Mouse (Mus musculus) liver, embryonic 11.5 days (tissue): ENCODE results near the gene Trim15. TPM values are rescaled to one million over a fixed set of nuclear protein-coding genes. Genes with fewer than 3 reads are reported as not detected.

Source experiments
- ATAC-seq: fragments of 200-750 bp; cut with Nextera tagmentation; replicated peaks from 2 replicates; pipeline ENCODE4 v1.8.0; 2017; ENCODE audit warnings: moderate number of reproducible peaks, mild to moderate bottlenecking, moderate TSS enrichment, moderate library complexity; ENCODE audit not compliant: low FRiP score
- DNase-seq: peaks from one replicate; pipeline ENCODE4 v3.0.0-alpha.2; 2017; ENCODE audit warnings: low spot score
- H3K27ac ChIP-seq: fragments of 300-500 bp; sonication (generic); 2 replicates; pipeline ENCODE4 v1.5.1; 2014; ENCODE audit warnings: mild to moderate bottlenecking, low read depth, low read length, control low read depth
- H3K27me3 ChIP-seq: fragments of 300-500 bp; sonication (generic); replicated peaks from 2 replicates; pipeline ENCODE4 v1.6.1; 2014; ENCODE audit warnings: low read length, mixed read lengths; ENCODE audit not compliant: control insufficient read depth, insufficient read depth
- H3K36me3 ChIP-seq: fragments of 300-500 bp; sonication (generic); 2 replicates; pipeline ENCODE4 v1.6.1; 2014; ENCODE audit warnings: mild to moderate bottlenecking, low read length, moderate library complexity, mixed read lengths; ENCODE audit not compliant: control insufficient read depth, insufficient read depth
- H3K4me1 ChIP-seq: fragments of 300-500 bp; sonication (generic); replicated peaks from 2 replicates; pipeline ENCODE4 v1.6.1; 2014; ENCODE audit warnings: low read length, mixed read lengths; ENCODE audit not compliant: control insufficient read depth, insufficient read depth
- H3K4me2 ChIP-seq: fragments of 300-500 bp; sonication (generic); 2 replicates; pipeline ENCODE4 v1.6.1; 2014; ENCODE audit warnings: mild to moderate bottlenecking, control low read depth, moderate library complexity
- H3K4me3 ChIP-seq: fragments of 300-500 bp; sonication (generic); 2 replicates; pipeline ENCODE4 v1.5.1; 2014; ENCODE audit warnings: low read depth, low read length, control low read depth
- H3K9ac ChIP-seq: fragments of 300-500 bp; sonication (generic); 2 replicates; pipeline ENCODE4 v1.6.1; 2014; ENCODE audit warnings: low read depth, low read length, control low read depth
- H3K9me3 ChIP-seq: fragments of 300-500 bp; sonication (generic); 2 replicates; pipeline ENCODE4 v1.6.1; 2016; ENCODE audit warnings: low read length, inconsistent platforms, mixed read lengths; ENCODE audit not compliant: control insufficient read depth
- WGBS: fragments of 180-500 bp; shearing (Covaris S2); extraction: QIAGEN DNeasy Blood & Tissue Kit; methylation state at CpG from one replicate; pipeline ENCODE4 v1.1.7; 2014; 5-methylcytosine and 5-hydroxymethylcytosine counted together
- polyA plus RNA-seq: library from polyadenylated mRNA; unstranded; fragments of >200 nt; fragmentation: Nextera tagmentation; extraction: Ambion mirVana; gene quantifications from 2 replicates; pipeline ENCODE4 v1.2.1, GENCODE M21; 2014

Trim15 gene
- polyA plus RNA-seq, result 0.18 and 0.29 TPM in 2 replicates

DNA sequence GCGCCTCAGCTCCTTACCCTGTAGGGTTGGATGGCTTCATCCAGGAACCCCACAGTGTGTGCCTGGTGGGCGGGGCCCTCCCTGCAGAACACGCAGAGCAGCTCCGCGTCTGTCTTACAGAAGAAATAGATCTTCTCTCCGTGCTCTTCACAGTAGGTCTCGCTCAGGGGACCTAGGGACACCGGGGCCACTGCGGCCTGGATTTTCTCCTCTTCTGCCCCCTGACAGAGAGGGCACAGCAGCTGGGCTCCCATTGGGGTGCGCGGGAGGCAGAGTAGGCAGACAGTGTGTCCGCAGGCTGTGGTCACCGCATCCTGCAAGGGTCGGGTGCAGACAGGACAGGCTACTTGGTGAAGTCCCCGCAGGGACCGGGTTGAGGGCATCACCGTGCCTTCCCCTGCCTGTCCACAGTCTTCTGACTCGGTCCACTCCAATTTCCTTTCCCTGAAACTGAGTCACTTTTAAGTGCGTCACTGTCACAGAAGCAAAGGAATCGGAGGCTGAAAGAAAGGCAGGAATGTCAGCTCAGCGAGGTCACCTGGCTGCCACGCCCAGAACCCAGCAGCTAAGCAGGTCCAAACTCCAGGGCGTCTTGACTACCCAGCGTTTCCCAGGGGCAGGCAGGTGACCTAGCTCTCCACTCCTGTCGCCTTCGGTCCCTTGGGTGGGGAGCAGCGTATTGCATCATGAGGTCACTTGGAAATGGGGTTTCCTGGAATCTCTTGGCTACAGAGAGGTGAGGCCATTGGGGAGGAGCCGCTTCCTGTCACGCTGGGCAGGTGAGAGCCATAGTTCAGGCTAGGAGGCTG is at the start of gene Trim15:
TSS of gene Trim15 (minus strand) at position 492 of the 809 bp plus-strand sequence.
- DNase-seq, result no peak
- peak within 1 kb of the TSS; percentile 65 for H3K4me2 ChIP-seq
- 13% methylated on average over 29 of the region's 29 CpGs for WGBS

DNA sequence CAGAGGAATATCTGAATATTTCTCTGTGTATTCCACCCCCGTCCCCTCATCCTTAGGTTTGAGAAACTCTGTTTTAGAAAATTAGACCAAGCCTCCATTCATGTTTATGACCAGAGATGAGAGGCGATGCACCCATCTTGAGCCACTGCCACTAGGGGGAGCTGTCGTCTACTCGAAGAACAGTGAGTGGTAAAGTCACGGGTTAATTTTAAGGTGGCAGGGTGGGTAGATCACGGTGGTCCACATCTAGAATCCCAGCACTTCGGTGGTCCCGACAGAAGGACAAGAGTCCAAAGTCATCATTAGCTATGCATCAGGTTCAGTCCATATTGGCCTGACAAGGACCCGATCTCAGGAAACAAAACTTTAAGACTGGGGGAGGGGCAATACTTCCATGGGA is 48.1 kb upstream of the Trim15 start:
- DNase-seq (peak; percentile 43), ATAC-seq (no peak)
- H3K9me3 ChIP-seq, result no peaks in the 10 kb centered on the region
- H3K4me3 ChIP-seq, result no peak overlapping the region
- peaks cover 4% of the 10 kb centered on the region; the same call in 1 of the 2 replicates for H3K27me3 ChIP-seq
- WGBS, result 11% methylated on average over 9 of the region's 9 CpGs
- no peaks in the 10 kb centered on the region for H3K4me1 ChIP-seq
- H3K36me3 ChIP-seq, result no peaks in the 10 kb centered on the region
- H3K4me2 ChIP-seq, result no peak overlapping the region
- H3K9ac ChIP-seq, result no peak overlapping the region
- H3K27ac ChIP-seq, result no peak overlapping the region

More for the DNA sequence above, at the start of gene Trim15:
- ATAC-seq, result no peak
- H3K9ac ChIP-seq, result peak within 1 kb of the TSS; percentile 61
- peak within 1 kb of the TSS; percentile 22; the same call in 1 of the 2 replicates for H3K27ac ChIP-seq
- H3K9me3 ChIP-seq, result no peaks in the 10 kb centered on the region
- peaks cover 32% of the 10 kb centered on the region for H3K27me3 ChIP-seq
- peaks cover 13% of the 10 kb centered on the region for H3K4me1 ChIP-seq
- peak within 1 kb of the TSS; percentile 37 for H3K4me3 ChIP-seq
- H3K36me3 ChIP-seq, result peaks cover 2% of the 10 kb centered on the region; the same call in 1 of the 2 replicates

DNA sequence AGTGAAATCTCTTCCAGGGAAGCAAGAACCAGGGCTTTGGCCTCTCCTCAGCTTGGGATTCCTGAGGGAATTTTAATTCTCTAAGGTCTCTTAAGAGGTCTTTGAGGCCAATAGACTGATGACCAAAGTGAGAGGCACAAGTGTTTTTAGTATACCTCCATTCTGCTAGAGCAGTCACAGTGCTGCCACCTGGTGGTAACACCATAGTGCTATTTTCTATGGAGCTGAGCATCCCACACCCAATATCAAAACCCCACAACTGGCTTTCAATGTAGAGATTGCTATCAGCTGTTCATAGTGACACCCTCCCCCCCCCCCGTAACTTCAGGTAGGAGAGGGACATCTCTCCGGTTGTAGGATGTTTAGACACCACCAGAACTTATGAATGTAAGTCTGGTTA is 47.1 kb upstream of the Trim15 start:
- DNase-seq (no peak), ATAC-seq (no peak)
- Histone ChIP-seq H3K9ac (no peak overlapping the region), H3K27me3 (peaks cover 6% of the 10 kb centered on the region; the same call in 1 of the 2 replicates), H3K27ac (no peak overlapping the region), H3K4me2 (no peak overlapping the region), H3K9me3 (no peaks in the 10 kb centered on the region), H3K36me3 (no peaks in the 10 kb centered on the region), H3K4me3 (no peak overlapping the region), H3K4me1 (no peaks in the 10 kb centered on the region)
- 23% methylated on average over 2 of the region's 2 CpGs for WGBS

DNA sequence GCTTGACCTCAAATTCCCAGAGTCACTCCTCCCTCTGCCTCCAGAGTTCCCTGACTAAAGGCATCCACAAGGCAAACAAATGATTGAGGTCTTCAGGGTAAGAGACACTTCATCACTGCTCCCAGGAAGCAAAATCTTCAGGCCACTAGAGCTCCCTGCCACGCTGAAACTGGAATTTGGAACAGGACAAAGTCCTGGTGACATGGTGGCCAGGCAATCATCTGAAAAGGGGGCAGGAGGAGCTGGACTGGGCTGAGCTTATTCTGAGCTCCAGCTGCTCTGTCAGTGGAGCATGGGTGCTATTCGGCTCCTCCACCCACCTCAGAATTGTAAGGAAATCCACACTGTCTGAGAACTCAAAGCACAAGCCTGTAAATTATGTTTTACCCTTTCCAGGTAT is 45.0 kb upstream of the Trim15 start:
- DNase-seq (no peak), ATAC-seq (no peak)
- no peak overlapping the region for H3K4me2 ChIP-seq
- H3K27me3 ChIP-seq, result peaks cover 6% of the 10 kb centered on the region; the same call in 1 of the 2 replicates
- 48% methylated on average over 2 of the region's 2 CpGs for WGBS
- no peak overlapping the region for H3K4me3 ChIP-seq
- no peaks in the 10 kb centered on the region for H3K36me3 ChIP-seq
- H3K27ac ChIP-seq, result no peak overlapping the region
- H3K9me3 ChIP-seq, result no peaks in the 10 kb centered on the region
- no peaks in the 10 kb centered on the region for H3K4me1 ChIP-seq
- H3K9ac ChIP-seq, result no peak overlapping the region

DNA sequence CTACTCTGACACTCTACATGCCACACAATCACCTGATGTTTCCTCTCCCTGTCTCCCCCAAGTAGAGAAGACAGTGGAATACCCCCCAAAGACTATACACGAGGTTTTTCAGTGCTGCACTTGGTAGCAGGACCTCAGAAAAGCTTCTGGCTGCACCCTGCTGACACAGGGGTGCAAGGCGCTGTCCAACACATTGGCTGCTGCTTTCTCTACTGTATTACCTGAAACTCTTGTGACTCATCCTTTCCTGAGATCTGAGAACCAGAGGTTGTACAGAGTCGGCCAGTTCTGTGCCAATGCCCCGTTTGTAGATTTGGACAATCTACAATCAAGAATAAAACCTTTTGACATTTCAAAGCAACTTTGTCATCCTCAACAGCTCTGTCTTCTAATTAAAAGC is 42.8 kb upstream of the Trim15 start:
- no peak overlapping the region for H3K4me3 ChIP-seq
- ATAC-seq, result no peak
- 52% methylated on average over 4 of the region's 4 CpGs for WGBS
- no peak overlapping the region for H3K4me2 ChIP-seq
- no peak overlapping the region for H3K9ac ChIP-seq
- no peaks in the 10 kb centered on the region for H3K4me1 ChIP-seq
- H3K27ac ChIP-seq, result no peak overlapping the region
- H3K36me3 ChIP-seq, result no peaks in the 10 kb centered on the region
- no peak for DNase-seq
- no peaks in the 10 kb centered on the region for H3K9me3 ChIP-seq
- peaks cover 5% of the 10 kb centered on the region; the same call in 1 of the 2 replicates for H3K27me3 ChIP-seq

DNA sequence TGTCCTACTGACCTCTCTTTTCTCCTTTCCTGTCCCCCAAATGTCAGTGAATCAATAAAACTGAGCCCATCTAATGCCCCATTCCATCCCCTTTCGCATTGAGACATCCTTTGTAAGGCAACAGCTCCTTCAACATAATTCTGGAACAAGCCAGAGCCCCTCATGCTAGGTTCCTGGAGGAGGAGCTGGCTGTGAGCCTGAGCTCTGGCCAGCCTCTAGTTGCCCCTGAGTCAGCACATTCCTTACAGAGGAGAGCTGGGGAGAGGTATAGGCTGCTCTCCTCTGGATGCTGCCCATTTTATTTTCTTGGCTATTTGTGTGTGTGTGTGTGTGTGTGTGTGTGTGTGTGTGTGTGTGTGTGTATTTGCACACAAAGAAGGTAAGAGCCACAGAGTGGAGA is 41.2 kb upstream of the Trim15 start:
- H3K9me3 ChIP-seq, result no peaks in the 10 kb centered on the region
- no peaks in the 10 kb centered on the region for H3K4me1 ChIP-seq
- H3K9ac ChIP-seq, result no peak overlapping the region
- no peaks in the 10 kb centered on the region for H3K36me3 ChIP-seq
- 46% methylated on average over 1 of the region's 1 CpGs for WGBS
- H3K27me3 ChIP-seq, result peaks cover 5% of the 10 kb centered on the region; the same call in 1 of the 2 replicates
- H3K27ac ChIP-seq, result no peak overlapping the region
- no peak overlapping the region for H3K4me3 ChIP-seq
- DNase-seq (no peak), ATAC-seq (no peak)
- H3K4me2 ChIP-seq, result no peak overlapping the region

DNA sequence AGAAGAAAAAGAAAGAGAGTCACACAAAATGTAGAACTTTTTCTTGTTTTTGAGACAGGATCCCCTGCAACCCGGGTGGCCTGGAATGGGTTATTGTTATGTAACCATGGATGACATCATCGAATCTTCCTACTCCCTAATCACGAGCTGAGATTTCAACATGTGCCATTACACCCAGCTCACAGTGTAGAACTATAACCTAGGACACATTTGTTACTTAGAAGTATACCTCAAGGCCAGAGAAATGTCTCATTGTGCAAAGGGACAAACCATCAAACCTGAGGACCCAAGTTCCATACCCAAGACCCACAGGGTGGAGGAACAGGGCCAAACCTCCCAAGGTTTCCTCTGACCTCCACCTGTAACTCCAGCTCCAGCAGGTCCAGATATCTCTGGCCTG is 36.6 kb upstream of the Trim15 start:
- Histone ChIP-seq H3K4me1 (no peaks in the 10 kb centered on the region), H3K9me3 (no peaks in the 10 kb centered on the region), H3K36me3 (no peaks in the 10 kb centered on the region), H3K4me3 (no peak overlapping the region), H3K9ac (no peak overlapping the region), H3K4me2 (no peak overlapping the region), H3K27ac (no peak overlapping the region), H3K27me3 (peaks cover 7% of the 10 kb centered on the region; the same call in 1 of the 2 replicates)
- WGBS, result 61% methylated on average over 3 of the region's 3 CpGs
- DNase-seq (no peak), ATAC-seq (no peak)

DNA sequence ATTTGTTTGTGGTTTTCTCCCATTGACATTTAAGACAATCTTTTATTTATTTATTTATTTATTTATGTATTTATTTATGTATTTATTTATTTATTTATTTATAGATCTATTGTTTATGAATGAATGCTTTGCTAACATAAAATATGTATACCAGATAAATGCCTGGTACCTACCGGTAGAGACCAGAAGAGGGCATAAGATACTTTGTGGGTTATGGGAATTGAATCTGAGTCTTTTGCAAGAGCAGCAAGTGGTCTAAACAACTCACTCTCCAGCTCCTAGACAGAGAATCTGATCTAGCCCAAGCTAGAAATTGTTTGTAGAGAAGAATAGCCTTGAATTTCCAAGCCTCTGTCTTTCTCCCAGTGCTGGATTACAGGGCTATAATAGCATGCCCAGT is 33.7 kb upstream of the Trim15 start:
- H3K27ac ChIP-seq, result no peak overlapping the region
- ATAC-seq (no peak), DNase-seq (no peak)
- WGBS, result 44% methylated on average over 1 of the region's 1 CpGs
- H3K9me3 ChIP-seq, result no peaks in the 10 kb centered on the region
- peaks cover 17% of the 10 kb centered on the region; the same call in 1 of the 2 replicates for H3K27me3 ChIP-seq
- no peaks in the 10 kb centered on the region for H3K36me3 ChIP-seq
- no peaks in the 10 kb centered on the region for H3K4me1 ChIP-seq
- H3K4me2 ChIP-seq, result no peak overlapping the region
- H3K9ac ChIP-seq, result no peak overlapping the region
- H3K4me3 ChIP-seq, result no peak overlapping the region

DNA sequence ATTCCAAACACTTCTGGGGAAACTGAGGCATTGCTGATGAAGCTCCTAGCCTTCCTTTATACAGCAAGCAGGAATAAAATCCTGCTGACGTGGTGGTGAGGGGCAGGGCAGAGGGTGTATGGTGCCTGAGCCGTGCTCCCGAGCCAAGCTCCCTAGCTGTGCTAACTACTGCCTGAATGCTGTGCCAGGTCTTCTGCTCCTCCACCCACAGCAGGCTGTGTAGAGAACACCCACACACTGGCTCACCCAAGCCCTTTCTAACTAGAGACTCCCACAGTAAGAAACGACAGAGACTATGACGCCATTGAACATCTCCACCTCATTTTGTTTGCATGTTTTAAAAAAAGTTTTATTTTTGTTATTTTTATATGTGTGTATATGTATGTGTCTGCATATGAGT is 33.0 kb upstream of the Trim15 start:
- 78% methylated on average over 5 of the region's 5 CpGs for WGBS
- H3K4me1 ChIP-seq, result no peaks in the 10 kb centered on the region

More for the DNA sequence above, 33.0 kb upstream of the Trim15 start:
- Histone ChIP-seq H3K27me3 (peaks cover 14% of the 10 kb centered on the region; the same call in 1 of the 2 replicates), H3K9ac (no peak overlapping the region), H3K9me3 (no peaks in the 10 kb centered on the region), H3K27ac (no peak overlapping the region), H3K4me3 (no peak overlapping the region), H3K4me2 (no peak overlapping the region), H3K36me3 (no peaks in the 10 kb centered on the region)
- ATAC-seq (no peak), DNase-seq (no peak)
